ENCODE assay signal across 10 mouse cellular contexts in genomic region chr14:15266287-15266686, GRCm38 (mm10).
DNase-seq lines count a peak whose midpoint lies in the region; ATAC-seq and TF ChIP-seq lines count a peak whose summit lies in the region.
"Had no signal": no experiment of that assay in that cellular context is flagged by ENCODE, and none has a peak within 500 bp of the region (broad histone marks: within the 10 kb centered on the region; RNA-seq: fewer than 3 reads in every experiment).

No protein-coding gene starts in this region.

- no peak overlapping the region for H3K4me2 ChIP-seq in intestine, embryonic 15.5 days (replicated peaks)
- H3K4me2 ChIP-seq: heart, embryonic 11.5 days; limb, embryonic 12.5 days had no signal

- no peak for TF ChIP-seq EP300 in heart, adult 2 months (IDR thresholded peaks at IDR 0.05; ENCODE audit: insufficient read depth, low read depth, low read length)

- no peaks in the 10 kb centered on the region for H3K9me3 ChIP-seq in G1E (replicated peaks)
- H3K9me3 ChIP-seq in intestine, embryonic 15.5 days: no peaks in the 10 kb centered on the region
- H3K9me3 ChIP-seq: limb, embryonic 12.5 days had no signal

- no peak overlapping the region for H3K27ac ChIP-seq in heart, adult 2 months
- no peak overlapping the region for H3K27ac ChIP-seq in intestine, embryonic 15.5 days
- H3K27ac ChIP-seq: limb, embryonic 12.5 days had no signal

- no peak for DNase-seq in heart, adult 2 months
- no peak for DNase-seq in heart, adult 8-10 months (ENCODE audit: low spot score)
- DNase-seq in 3T3-L1 (ENCODE audit: low read depth, low spot score): peak; percentile 4
- DNase-seq in G1E (ENCODE audit: low spot score): no peak
- DNase-seq in kidney, postnatal 4 days: peak; percentile 7 to 11
- no peak for DNase-seq in urinary bladder, postnatal 4 days (ENCODE audit: low spot score in 2 of 2)
- DNase-seq in gastrocnemius, postnatal 4 days (ENCODE audit: low spot score in 2 of 2): no peak

- no peaks in the 10 kb centered on the region for H3K79me2 ChIP-seq in heart, adult 2 months (replicated peaks; ENCODE audit: control insufficient read depth, insufficient read depth, low read length)

- ATAC-seq in G1E (ENCODE audit: extremely low read depth, insufficient number of reproducible peaks, low FRiP score, poor library complexity, severe bottlenecking): no peak
- ATAC-seq in intestine, embryonic 15.5 days: no peak

- no peaks in the 10 kb centered on the region for H3K36me3 ChIP-seq in heart, adult 2 months (ENCODE audit: control insufficient read depth, insufficient read depth, low read length)
- no peaks in the 10 kb centered on the region for H3K36me3 ChIP-seq in G1E (replicated peaks)
- H3K36me3 ChIP-seq in intestine, embryonic 15.5 days: no peaks in the 10 kb centered on the region
- H3K36me3 ChIP-seq: limb, embryonic 12.5 days had no signal

- no peak overlapping the region for H3K9ac ChIP-seq in heart, adult 2 months (ENCODE audit: low read depth, low read length)
- H3K9ac ChIP-seq in intestine, embryonic 15.5 days: no peak overlapping the region
- H3K9ac ChIP-seq: limb, embryonic 12.5 days had no signal

- intact Hi-C loops in heart, adult 2 months (cut with DNase I): no loop called here

- no peak for TF ChIP-seq POLR2A in heart, adult 2 months (IDR thresholded peaks at IDR 0.05; ENCODE audit: insufficient read depth, low read depth, low read length)

- whole genome bisulfite sequencing in heart, adult 2 months: 73% methylated on average over 1 of the region's 1 CpGs
- 88% methylated on average over 1 of the region's 1 CpGs for WGBS in intestine, embryonic 15.5 days

- peak; percentile 59 for TF ChIP-seq CTCF in heart, adult 2 months (IDR thresholded peaks at IDR 0.05)
- TF ChIP-seq CTCF in G1E (IDR thresholded peaks at IDR 0.05; ENCODE audit: low read depth, low read length): 0 out of 2 replicates have a peak, but pooled peaks have one; percentile 40

- H3K4me3 ChIP-seq in heart, adult 2 months: no peak overlapping the region
- no peak overlapping the region for H3K4me3 ChIP-seq in G1E (ENCODE audit: low read depth, low read length)
- no peak overlapping the region for H3K4me3 ChIP-seq in intestine, embryonic 15.5 days (replicated peaks)
- H3K4me3 ChIP-seq: limb, embryonic 12.5 days had no signal

- H3K4me1 ChIP-seq in heart, adult 2 months (ENCODE audit: control insufficient read depth, insufficient read depth, low read length): no peaks in the 10 kb centered on the region
- H3K4me1 ChIP-seq in G1E (ENCODE audit: insufficient read depth, low read depth, low read length): no peaks in the 10 kb centered on the region
- no peaks in the 10 kb centered on the region for H3K4me1 ChIP-seq in intestine, embryonic 15.5 days (replicated peaks)
- H3K4me1 ChIP-seq: limb, embryonic 12.5 days had no signal

- H3K27me3 ChIP-seq in heart, adult 2 months (ENCODE audit: control insufficient read depth, insufficient read depth, low read length): no peaks in the 10 kb centered on the region
- no peaks in the 10 kb centered on the region for H3K27me3 ChIP-seq in G1E (ENCODE audit: insufficient read depth, low read length)
- no peaks in the 10 kb centered on the region for H3K27me3 ChIP-seq in intestine, embryonic 15.5 days (replicated peaks)
- H3K27me3 ChIP-seq: limb, embryonic 12.5 days had no signal

Comparison
In these comparisons a context has a peak if more than half of its experiments do, and no peak if none do; other contexts are left out.
1. DNase-seq: peak in 3T3-L1 (single experiment) and kidney, postnatal 4 days (2 of 2); none in heart, adult 2 months (0 of 2), heart, adult 8-10 months (single experiment), G1E (single experiment), urinary bladder, postnatal 4 days (0 of 2) and gastrocnemius, postnatal 4 days (0 of 2).